Mouse (Mus musculus) MEL (cell line): ENCODE measurements around the gene Gpc5. TPM values are rescaled to one million over a fixed set of nuclear protein-coding genes. Genes with fewer than 3 reads are reported as not detected.

ENCODE experiments used
- DNase-seq: peaks from one replicate; pipeline ENCODE4 v3.0.0; 2011; ENCODE audit warnings: low read depth, low spot score
- H3K27ac ChIP-seq: 2 replicates; pipeline ENCODE4 v1.5.1; 2012; ENCODE audit warnings: low read depth, mild to moderate bottlenecking, control low read depth, low read length, moderate library complexity; ENCODE audit not compliant: control insufficient read depth
- H3K27me3 ChIP-seq, 2 experiments: fragments of 150-350 bp in 1 of 2; sonication (generic) in 1 of 2; 2 replicates each; pipeline ENCODE4 v1.6.1; 2012; ENCODE audit warnings: low read length in 2 of 2, mild to moderate bottlenecking in 2 of 2, improper control_type of control experiment in 1 of 2, moderate library complexity in 1 of 2; ENCODE audit not compliant: insufficient read depth in 2 of 2, control insufficient read depth in 1 of 2
- H3K36me3 ChIP-seq, 2 experiments: 2 replicates each; pipeline ENCODE4 v1.6.1; 2012 to 2014; ENCODE audit warnings: low read length in 2 of 2, improper control_type of control experiment in 1 of 2, inconsistent platforms in 1 of 2, mild to moderate bottlenecking in 1 of 2; ENCODE audit not compliant: insufficient read depth in 2 of 2, control insufficient read depth in 1 of 2
- H3K4me1 ChIP-seq, 2 experiments: fragments of 150-350 bp in 1 of 2; sonication (generic) in 1 of 2; 2 replicates each; pipeline ENCODE4 v1.6.1; 2012; ENCODE audit warnings: low read length in 2 of 2, improper control_type of control experiment in 1 of 2, mild to moderate bottlenecking in 1 of 2; ENCODE audit not compliant: insufficient read depth in 2 of 2, control insufficient read depth in 1 of 2
- H3K4me3 ChIP-seq, 2 experiments: fragments of 150-350 bp in 1 of 2; sonication (generic) in 1 of 2; 2 replicates each; pipeline ENCODE4 v1.5.1; 2012; ENCODE audit warnings: low read depth in 2 of 2, low read length in 2 of 2, mild to moderate bottlenecking in 2 of 2, moderate library complexity in 2 of 2, control low read depth in 1 of 2, improper control_type of control experiment in 1 of 2; ENCODE audit not compliant: control insufficient read depth in 1 of 2, insufficient read depth in 1 of 2
- H3K79me2 ChIP-seq: 2 replicates; pipeline ENCODE4 v1.6.1; 2012; ENCODE audit warnings: mild to moderate bottlenecking, low read length, moderate library complexity; ENCODE audit not compliant: control insufficient read depth, poor library complexity, insufficient read depth
- H3K9ac ChIP-seq: 2 replicates; pipeline ENCODE4 v1.6.1; 2012; ENCODE audit warnings: low read depth, mild to moderate bottlenecking, control low read depth, low read length, moderate library complexity; ENCODE audit not compliant: control insufficient read depth, poor library complexity, severe bottlenecking
- H3K9me3 ChIP-seq: fragments of 150-350 bp; sonication (generic); replicated peaks from 2 replicates; pipeline ENCODE4 v1.6.1; 2012; ENCODE audit warnings: mild to moderate bottlenecking, low read length, improper control_type of control experiment, moderate library complexity; ENCODE audit not compliant: insufficient read depth
- BHLHE40 ChIP-seq: IDR thresholded peaks from 2 replicates; pipeline ENCODE4 v1.6.1; 2012; ENCODE audit warnings: low read depth, mild to moderate bottlenecking, inconsistent platforms, low read length, improper control_type of control experiment, borderline replicate concordance
- CTCF ChIP-seq, 3 experiments: IDR thresholded peaks in 2 of 3; conservative IDR thresholded peaks in 1 of 3; 2 replicates each; pipeline ENCODE4 v1.5.1; 2011 to 2012; ENCODE audit warnings: low read length in 3 of 3, low read depth in 2 of 3, mild to moderate bottlenecking in 2 of 3, improper control_type of control experiment in 1 of 3, inconsistent platforms in 1 of 3, mixed read lengths in 1 of 3, moderate library complexity in 1 of 3; ENCODE audit not compliant: control insufficient read depth in 1 of 3, insufficient read depth in 1 of 3, poor library complexity in 1 of 3, severe bottlenecking in 1 of 3
- E2F4 ChIP-seq: IDR thresholded peaks from 2 replicates; pipeline ENCODE4 v1.6.1; 2011; ENCODE audit warnings: low read depth, low read length, improper control_type of control experiment, borderline replicate concordance
- ETS1 ChIP-seq: IDR thresholded peaks from 2 replicates; pipeline ENCODE4 v1.6.1; 2012; ENCODE audit warnings: low read depth, mild to moderate bottlenecking, inconsistent platforms, low read length, improper control_type of control experiment, moderate library complexity
- GATA1 ChIP-seq: IDR thresholded peaks from 2 replicates; pipeline ENCODE4 v1.6.1; 2011; ENCODE audit warnings: low read depth, low read length, improper control_type of control experiment
- JUND ChIP-seq: IDR thresholded peaks from 2 replicates; pipeline ENCODE4 v1.6.1; 2011; ENCODE audit warnings: low read depth, mild to moderate bottlenecking, improper control_type of control experiment, low read length
- MXI1 ChIP-seq: IDR thresholded peaks from 2 replicates; pipeline ENCODE4 v1.6.1; 2011; ENCODE audit warnings: mild to moderate bottlenecking, low read depth, low read length, improper control_type of control experiment
- NELFE ChIP-seq: IDR thresholded peaks from 2 replicates; pipeline ENCODE4 v1.6.1; 2011; ENCODE audit warnings: low read depth, low read length, improper control_type of control experiment
- POLR2AphosphoS5 ChIP-seq: IDR thresholded peaks from 2 replicates; pipeline ENCODE4 v1.6.1; 2012; ENCODE audit warnings: low read depth, borderline replicate concordance, mild to moderate bottlenecking, inconsistent platforms, low read length, moderate library complexity, mixed read lengths
- RAD21 ChIP-seq: IDR thresholded peaks from 2 replicates; pipeline ENCODE4 v1.6.1; 2011; ENCODE audit warnings: mild to moderate bottlenecking, low read depth, low read length, improper control_type of control experiment
- RCOR1 ChIP-seq: IDR thresholded peaks from 2 replicates; pipeline ENCODE4 v1.6.1; 2012; ENCODE audit warnings: low read depth, mild to moderate bottlenecking, inconsistent platforms, low read length, improper control_type of control experiment
- SIN3A ChIP-seq: IDR thresholded peaks from 2 replicates; pipeline ENCODE4 v1.6.1; 2012; ENCODE audit warnings: low read length, improper control_type of control experiment, inconsistent platforms
- TAL1 ChIP-seq: IDR thresholded peaks from 2 replicates; pipeline ENCODE4 v1.6.1; 2012; ENCODE audit warnings: mild to moderate bottlenecking, inconsistent platforms, low read length, moderate library complexity, mixed read lengths
- TBP ChIP-seq: IDR thresholded peaks from 2 replicates; pipeline ENCODE4 v1.8.0; 2011; ENCODE audit warnings: low read depth, low read length, improper control_type of control experiment
- USF2 ChIP-seq, 2 experiments: IDR thresholded peaks; 2 replicates each; pipeline ENCODE4 v1.6.1; 2011 to 2012; ENCODE audit warnings: improper control_type of control experiment in 2 of 2, low read length in 2 of 2, borderline replicate concordance in 1 of 2, inconsistent platforms in 1 of 2, low read depth in 1 of 2, mild to moderate bottlenecking in 1 of 2; ENCODE audit not compliant: insufficient read depth in 1 of 2
- ZC3H11A ChIP-seq: IDR thresholded peaks from 2 replicates; pipeline ENCODE4 v1.6.1; 2012; ENCODE audit warnings: low read depth, mild to moderate bottlenecking, inconsistent platforms, low read length, improper control_type of control experiment
- ZKSCAN1 ChIP-seq: IDR thresholded peaks from 2 replicates; pipeline ENCODE4 v1.6.1; 2012; ENCODE audit warnings: low read depth, mild to moderate bottlenecking, inconsistent platforms, low read length, improper control_type of control experiment, moderate library complexity
- ZNF384 ChIP-seq: IDR thresholded peaks from 2 replicates; pipeline ENCODE4 v1.6.1; 2012; ENCODE audit warnings: low read depth, mild to moderate bottlenecking, inconsistent platforms, low read length, improper control_type of control experiment
- polyA plus RNA-seq, 2 experiments: library from polyadenylated mRNA; stranded (reverse) in 1 of 2; unstranded in 1 of 2; fragments of >175 nt in 1 of 2; fragments of >200 nt in 1 of 2; gene quantifications; 2 replicates each; pipeline versions ENCODE4 v1.2.1 to v1.2.4; 2012; ENCODE audit warnings: low replicate concordance in 2 of 2, low read depth in 1 of 2; ENCODE audit not compliant: insufficient read length in 2 of 2, insufficient read depth in 1 of 2, missing spikeins in 1 of 2
- total RNA-seq: library from RNA; depleted of rRNA; stranded (reverse); fragments of 300-350 nt; gene quantifications from 2 replicates; pipeline ENCODE4 v1.2.3, GENCODE M21; 2012

Gene Gpc5
- total and polyA plus RNA-seq, 3 experiments: not detected

DNA sequence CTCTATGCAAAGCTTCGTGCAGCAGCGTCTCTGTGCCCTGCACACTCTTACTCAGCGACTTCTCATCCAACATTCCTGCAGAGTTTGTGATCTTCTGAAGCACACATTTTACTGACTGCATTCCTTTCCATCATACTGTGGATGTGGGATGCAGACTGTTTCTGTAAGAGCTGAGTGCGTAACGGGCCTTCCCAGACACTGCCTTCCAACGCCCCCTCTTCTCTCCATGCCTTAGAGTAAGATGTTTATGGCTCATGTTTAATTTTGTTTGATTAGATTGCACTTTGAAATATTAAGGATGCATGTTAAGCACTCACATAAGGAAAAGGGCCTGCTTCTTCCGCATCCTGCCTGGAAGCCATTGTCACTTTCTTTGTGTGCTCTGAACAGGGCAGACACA lies 14.0 kb upstream of the Gpc5 start:
- Histone ChIP-seq H3K4me3 (no peak overlapping the region), H3K36me3 (no peaks in the 10 kb centered on the region), H3K27me3 (no peaks in the 10 kb centered on the region), H3K27ac (no peak overlapping the region), H3K4me1 (no peaks in the 10 kb centered on the region), H3K79me2 (no peaks in the 10 kb centered on the region), H3K9ac (no peak overlapping the region), H3K9me3 (no peaks in the 10 kb centered on the region)
- no peak for TF ChIP-seq ZNF384
- TF ChIP-seq TAL1: no peak
- no peak for TF ChIP-seq CTCF (IDR thresholded peaks at IDR 0.05 in 2 of 3, conservative IDR thresholded peaks at IDR 0.05 in 1 of 3; ENCODE audit: control insufficient read depth in 1 of 3, insufficient read depth in 1 of 3, low read depth in 2 of 3, low read length in 3 of 3, poor library complexity in 1 of 3, severe bottlenecking in 1 of 3)
- no peak for TF ChIP-seq ETS1
- TF ChIP-seq POLR2AphosphoS5: no peak
- TF ChIP-seq NELFE: no peak
- no peak for TF ChIP-seq JUND
- TF ChIP-seq SIN3A: no peak
- TF ChIP-seq TBP: no peak
- no peak for TF ChIP-seq ZKSCAN1
- TF ChIP-seq USF2 (IDR thresholded peaks at IDR 0.05; ENCODE audit: borderline replicate concordance in 1 of 2, insufficient read depth in 1 of 2, low read depth in 1 of 2, low read length in 2 of 2): no peak
- no peak for TF ChIP-seq RCOR1
- no peak for DNase-seq

DNA sequence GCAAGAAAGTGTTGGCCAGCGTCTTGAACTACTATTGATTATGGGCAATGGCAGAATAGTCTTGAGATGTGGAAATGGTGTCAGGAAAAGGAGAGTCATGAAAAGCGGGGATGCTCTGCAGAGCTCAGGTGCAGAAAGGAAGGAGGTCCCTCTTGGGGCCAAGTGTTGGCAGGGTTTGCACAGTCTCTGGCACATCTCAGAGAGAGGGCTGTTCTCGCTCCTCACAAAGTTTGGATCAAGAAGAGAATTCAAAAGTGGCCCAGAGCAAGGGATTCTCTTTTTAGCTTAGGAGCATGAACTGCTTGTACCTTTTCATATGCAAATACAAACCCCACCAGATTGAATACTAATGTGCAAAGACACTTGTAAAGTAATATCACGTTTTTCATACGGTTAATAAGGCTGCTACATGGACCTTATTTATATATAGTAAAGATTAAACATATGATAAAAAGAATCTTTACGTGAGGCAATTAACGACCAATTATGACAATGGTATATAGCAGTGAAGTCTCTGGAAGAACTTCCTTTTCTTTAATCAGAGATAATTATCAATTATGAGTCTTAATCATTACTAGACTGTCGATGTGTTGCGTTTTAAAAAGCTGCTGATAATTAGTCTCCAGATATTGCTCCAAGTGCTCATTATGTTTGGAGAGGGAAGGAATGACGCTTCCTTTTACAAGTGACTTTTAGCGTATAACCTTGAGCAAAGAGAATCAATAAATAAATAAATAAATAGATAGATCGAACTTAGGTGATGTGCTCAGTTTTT lies 10.1 kb upstream of the Gpc5 start:
- Histone ChIP-seq H3K4me1 (no peaks in the 10 kb centered on the region), H3K79me2 (no peaks in the 10 kb centered on the region), H3K36me3 (no peaks in the 10 kb centered on the region), H3K27me3 (no peaks in the 10 kb centered on the region), H3K9me3 (no peaks in the 10 kb centered on the region), H3K27ac (no peak overlapping the region), H3K9ac (no peak overlapping the region), H3K4me3 (no peak overlapping the region)
- TF ChIP-seq MXI1 (no peak), ETS1 (no peak), GATA1 (no peak), ZC3H11A (no peak), RAD21 (no peak), CTCF (IDR thresholded peaks at IDR 0.05 in 2 of 3, conservative IDR thresholded peaks at IDR 0.05 in 1 of 3; ENCODE audit: control insufficient read depth in 1 of 3, insufficient read depth in 1 of 3, low read depth in 2 of 3, low read length in 3 of 3, poor library complexity in 1 of 3, severe bottlenecking in 1 of 3) (no peak), E2F4 (no peak), BHLHE40 (no peak), ZKSCAN1 (no peak)
- DNase-seq: no peak
